Mouse (Mus musculus): ENCODE measurements around the gene Cyp27a1. TPM values are rescaled to one million over a fixed set of nuclear protein-coding genes. Genes with fewer than 3 reads are reported as not detected.

The Cyp27a1 gene
- polyA plus RNA-seq (2015; fragmentation: Nextera tagmentation; extraction: Ambion mirVana) = 5.8 and 8.5 TPM in 2 replicates

GRCm38 (mm10) chr1:74713099-74713858 is at the start of gene Cyp27a1:
Gene Cyp27a1, plus strand, starts transcription at chr1:74713574.

GRCm38 (mm10) chr1:74748643-74749271 is 35.4 kb downstream of the Cyp27a1 start, which contains the start of gene Prkag3:
Gene Prkag3, minus strand, starts transcription at chr1:74749221.

GRCm38 (mm10) chr1:74771845-74771930 is 58.3 kb downstream of the Cyp27a1 start, which contains the start of gene Wnt6:
Gene Wnt6, plus strand, starts transcription at chr1:74771892.

Other genes with a start within 250 kb of the Cyp27a1 start
- gene Cnot9, start 207.5 kb upstream of the Cyp27a1 start, polyA plus RNA-seq (2015; fragmentation: Nextera tagmentation; extraction: Ambion mirVana) = 40.3 and 42.2 TPM in 2 replicates
- 0.20 and 0.82 TPM in 2 replicates for gene Plcd4, start 170.7 kb upstream of the Cyp27a1 start, polyA plus RNA-seq (2015; fragmentation: Nextera tagmentation; extraction: Ambion mirVana)
- gene Usp37, start 169.3 kb upstream of the Cyp27a1 start, polyA plus RNA-seq (2015; fragmentation: Nextera tagmentation; extraction: Ambion mirVana) = 13.0 and 13.2 TPM in 2 replicates
- gene Zfp142, start 125.3 kb upstream of the Cyp27a1 start, polyA plus RNA-seq (2015; fragmentation: Nextera tagmentation; extraction: Ambion mirVana) = 3.0 and 3.1 TPM in 2 replicates
- gene Bcs1l, start 125.3 kb upstream of the Cyp27a1 start, polyA plus RNA-seq (2015; fragmentation: Nextera tagmentation; extraction: Ambion mirVana) = 7.3 and 8.8 TPM in 2 replicates
- 13.2 and 18.0 TPM in 2 replicates for gene Rnf25, start 112.2 kb upstream of the Cyp27a1 start, polyA plus RNA-seq (2015; fragmentation: Nextera tagmentation; extraction: Ambion mirVana)
- gene Stk36, start 112.1 kb upstream of the Cyp27a1 start, polyA plus RNA-seq (2015; fragmentation: Nextera tagmentation; extraction: Ambion mirVana) = 0.40 and 0.73 TPM in 2 replicates
- gene Ttll4, start 51.8 kb upstream of the Cyp27a1 start, polyA plus RNA-seq (2015; fragmentation: Nextera tagmentation; extraction: Ambion mirVana) = 3.6 and 6.4 TPM in 2 replicates
- gene Prkag3, start 35.6 kb downstream of the Cyp27a1 start, polyA plus RNA-seq (2015; fragmentation: Nextera tagmentation; extraction: Ambion mirVana) = 0.16 and 0.23 TPM in 2 replicates
- gene Wnt6, start 58.3 kb downstream of the Cyp27a1 start, polyA plus RNA-seq (2015; fragmentation: Nextera tagmentation; extraction: Ambion mirVana) = 2.1 and 3.0 TPM in 2 replicates
- 0.12 and 0.21 TPM in 2 replicates for gene Wnt10a, start 77.9 kb downstream of the Cyp27a1 start, polyA plus RNA-seq (2015; fragmentation: Nextera tagmentation; extraction: Ambion mirVana)
- gene Cdk5r2, start 141.4 kb downstream of the Cyp27a1 start, polyA plus RNA-seq (2015; fragmentation: Nextera tagmentation; extraction: Ambion mirVana) = not detected in 2 replicates
- gene Fev, start 171.8 kb downstream of the Cyp27a1 start, polyA plus RNA-seq (2015; fragmentation: Nextera tagmentation; extraction: Ambion mirVana) = not detected in 2 replicates
- gene Cryba2, start 179.6 kb downstream of the Cyp27a1 start, polyA plus RNA-seq (2015; fragmentation: Nextera tagmentation; extraction: Ambion mirVana) = not detected in 2 replicates
- not detected in 2 replicates for gene Cfap65, start 222.0 kb downstream of the Cyp27a1 start, polyA plus RNA-seq (2015; fragmentation: Nextera tagmentation; extraction: Ambion mirVana)
- gene Ihh, start 238.1 kb downstream of the Cyp27a1 start, polyA plus RNA-seq (2015; fragmentation: Nextera tagmentation; extraction: Ambion mirVana) = 1.7 and 2.4 TPM in 2 replicates

Data from spleen, postnatal 0 days (tissue).